Mouse (Mus musculus) lung, postnatal 0 days (tissue): ENCODE results near the gene Sorcs1. TPM values are rescaled to one million over a fixed set of nuclear protein-coding genes. Genes with fewer than 3 reads are reported as not detected.

Experiments used
- ATAC-seq: fragments of 200-750 bp; cut with Nextera tagmentation; 2 replicates; pipeline ENCODE4 v1.8.0; 2017; ENCODE audit warnings: moderate library complexity
- DNase-seq: peaks from one replicate; pipeline ENCODE4 v3.0.0-alpha.2; 2016; ENCODE audit warnings: low spot score
- H3K27ac ChIP-seq: fragments of 300-500 bp; sonication (generic); 2 replicates; pipeline ENCODE4 v1.5.1; 2014; ENCODE audit warnings: antibody characterized with exemption, mild to moderate bottlenecking, low read length, mixed read lengths
- H3K27me3 ChIP-seq: fragments of 300-500 bp; sonication (generic); replicated peaks from 2 replicates; pipeline ENCODE4 v1.6.1; 2014; ENCODE audit warnings: low read length, mixed read lengths; ENCODE audit not compliant: insufficient read depth
- H3K36me3 ChIP-seq: fragments of 300-500 bp; sonication (generic); 2 replicates; pipeline ENCODE4 v1.6.1; 2014; ENCODE audit warnings: low read length, mixed read lengths; ENCODE audit not compliant: insufficient read depth
- H3K4me1 ChIP-seq: fragments of 300-500 bp; sonication (generic); 2 replicates; pipeline ENCODE4 v1.6.1; 2014; ENCODE audit warnings: antibody characterized with exemption, low read depth, low read length, mixed read lengths; ENCODE audit not compliant: insufficient read depth
- H3K4me2 ChIP-seq: fragments of 300-500 bp; sonication (generic); replicated peaks from 2 replicates; pipeline ENCODE4 v1.6.1; 2014; ENCODE audit warnings: low read depth, mild to moderate bottlenecking, low read length, moderate library complexity, mixed read lengths
- H3K4me3 ChIP-seq: fragments of 300-500 bp; sonication (generic); 2 replicates; pipeline ENCODE4 v1.5.1; 2014; ENCODE audit warnings: low read depth, low read length
- H3K9ac ChIP-seq: fragments of 300-500 bp; sonication (generic); replicated peaks from 2 replicates; pipeline ENCODE4 v1.6.1; 2014; ENCODE audit warnings: low read depth, mild to moderate bottlenecking
- H3K9me3 ChIP-seq: fragments of 300-500 bp; sonication (generic); 2 replicates; pipeline ENCODE4 v1.6.1; 2016; ENCODE audit warnings: low read length, mixed read lengths
- CTCF ChIP-seq: IDR thresholded peaks from 2 replicates; pipeline ENCODE4 v1.5.1; 2016; ENCODE audit warnings: antibody characterized with exemption, mild to moderate bottlenecking
- EP300 ChIP-seq: IDR thresholded peaks from 2 replicates; pipeline ENCODE4 v1.6.1; 2016; ENCODE audit warnings: antibody characterized with exemption, mild to moderate bottlenecking, control low read depth
- WGBS: fragments of 180-500 bp; shearing (Covaris S2); extraction: QIAGEN DNeasy Blood & Tissue Kit; methylation state at CpG from one replicate; pipeline ENCODE4 v1.1.7; 2014; 5-methylcytosine and 5-hydroxymethylcytosine counted together
- polyA plus RNA-seq: library from polyadenylated mRNA; unstranded; fragments of >200 nt; fragmentation: Nextera tagmentation; extraction: Ambion mirVana; gene quantifications from 2 replicates; pipeline ENCODE4 v1.2.1, GENCODE M21; 2015

Sorcs1 gene
- polyA plus RNA-seq, 1 experiment from 2014 or later = 0.73 TPM

- H3K27ac ChIP-seq = no peak overlapping the region
- no peaks in the 10 kb centered on the region for H3K36me3 ChIP-seq
- WGBS = 48% methylated on average over 8 of the region's 8 CpGs
- H3K4me3 ChIP-seq = no peak overlapping the region
- no peaks in the 10 kb centered on the region for H3K9me3 ChIP-seq
- no peak for DNase-seq
- no peaks in the 10 kb centered on the region for H3K4me1 ChIP-seq
- TF ChIP-seq CTCF = no peak
- no peak for TF ChIP-seq EP300
- no peak for ATAC-seq
- no peak overlapping the region for H3K9ac ChIP-seq
- H3K27me3 ChIP-seq = no peaks in the 10 kb centered on the region
- no peak overlapping the region for H3K4me2 ChIP-seq
Measured at GRCm38 (mm10) chr19:50327804-50328203, 350.6 kb downstream of the Sorcs1 start.

GRCm38 (mm10) chr19:50326151-50326550 is 352.3 kb downstream of the Sorcs1 start:
- WGBS = 57% methylated on average over 3 of the region's 3 CpGs
- Histone ChIP-seq H3K9ac (no peak overlapping the region), H3K9me3 (no peaks in the 10 kb centered on the region), H3K4me1 (no peaks in the 10 kb centered on the region), H3K36me3 (no peaks in the 10 kb centered on the region), H3K27me3 (no peaks in the 10 kb centered on the region), H3K4me3 (no peak overlapping the region), H3K27ac (no peak overlapping the region), H3K4me2 (no peak overlapping the region)
- TF ChIP-seq EP300 (no peak), CTCF (no peak)
- ATAC-seq (no peak), DNase-seq (no peak)

GRCm38 (mm10) chr19:50325686-50326085 is 352.8 kb downstream of the Sorcs1 start:
- DNase-seq = no peak
- Histone ChIP-seq H3K4me2 (no peak overlapping the region), H3K9ac (no peak overlapping the region), H3K27ac (no peak overlapping the region), H3K4me3 (no peak overlapping the region), H3K36me3 (no peaks in the 10 kb centered on the region), H3K9me3 (no peaks in the 10 kb centered on the region), H3K4me1 (no peaks in the 10 kb centered on the region), H3K27me3 (no peaks in the 10 kb centered on the region)
- TF ChIP-seq EP300 = no peak
- TF ChIP-seq CTCF = no peak
- ATAC-seq = no peak
- WGBS = 89% methylated on average over 10 of the region's 10 CpGs

GRCm38 (mm10) chr19:50307046-50307445 is 371.4 kb downstream of the Sorcs1 start:
- Histone ChIP-seq H3K36me3 (no peaks in the 10 kb centered on the region), H3K27ac (no peak overlapping the region), H3K9me3 (no peaks in the 10 kb centered on the region), H3K9ac (no peak overlapping the region), H3K4me1 (no peaks in the 10 kb centered on the region), H3K27me3 (no peaks in the 10 kb centered on the region), H3K4me2 (no peak overlapping the region), H3K4me3 (no peak overlapping the region)
- DNase-seq (no peak), ATAC-seq (no peak)
- 76% methylated on average over 2 of the region's 2 CpGs for WGBS
- TF ChIP-seq EP300 = no peak
- no peak for TF ChIP-seq CTCF

- Histone ChIP-seq H3K4me2 (no peak overlapping the region), H3K36me3 (no peaks in the 10 kb centered on the region), H3K9ac (no peak overlapping the region), H3K27me3 (no peaks in the 10 kb centered on the region), H3K4me3 (no peak overlapping the region), H3K4me1 (no peaks in the 10 kb centered on the region), H3K27ac (no peak overlapping the region), H3K9me3 (no peaks in the 10 kb centered on the region)
- 60% methylated on average over 7 of the region's 7 CpGs for WGBS
- no peak for TF ChIP-seq CTCF
- TF ChIP-seq EP300 = no peak; the same call in 1 of the 2 replicates
- ATAC-seq (peak; percentile 71), DNase-seq (peak; percentile 40)
Measured at GRCm38 (mm10) chr19:50294205-50294604, 384.2 kb downstream of the Sorcs1 start.

GRCm38 (mm10) chr19:50264450-50264849 is 414.0 kb downstream of the Sorcs1 start:
- no peak overlapping the region for H3K27ac ChIP-seq
- ATAC-seq = no peak
- peak; percentile 10 for DNase-seq
- H3K9me3 ChIP-seq = no peaks in the 10 kb centered on the region
- H3K9ac ChIP-seq = no peak overlapping the region
- H3K36me3 ChIP-seq = no peaks in the 10 kb centered on the region
- no peak overlapping the region for H3K4me2 ChIP-seq
- H3K4me1 ChIP-seq = no peaks in the 10 kb centered on the region
- TF ChIP-seq CTCF (peak; percentile 57), EP300 (no peak)
- H3K27me3 ChIP-seq = no peaks in the 10 kb centered on the region
- H3K4me3 ChIP-seq = no peak overlapping the region
- 50% methylated on average over 1 of the region's 1 CpGs for WGBS
